Mouse (Mus musculus): ENCODE data around the gene Nsun6.

DNA sequence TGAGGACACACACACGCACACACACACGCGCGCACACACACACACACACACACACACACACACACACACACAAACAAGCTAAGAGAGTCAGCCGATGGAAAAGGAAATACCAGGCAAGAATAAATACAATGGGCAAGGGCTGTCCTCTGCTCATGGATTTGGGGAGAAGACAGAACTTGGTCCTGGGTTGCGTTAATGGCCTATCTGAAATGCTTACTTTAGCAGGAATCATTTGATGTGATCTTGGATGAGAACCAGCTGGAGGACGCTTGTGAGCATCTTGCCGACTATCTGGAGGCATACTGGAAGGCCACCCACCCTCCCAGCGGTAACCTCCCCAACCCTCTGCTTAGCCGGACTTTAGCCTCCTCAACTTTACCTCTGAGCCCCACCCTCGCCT is 70.8 kb downstream of the Nsun6 start:
- TF ChIP-seq CTCF (conservative IDR thresholded peaks at IDR 0.05; ENCODE audit: low read length), result no peak
- TF ChIP-seq NANOG (IDR thresholded peaks at IDR 0.05; ENCODE audit: borderline replicate concordance, low read length), result no peak
- TF ChIP-seq POU5F1 (IDR thresholded peaks at IDR 0.05; ENCODE audit: borderline replicate concordance, low read length), result no peak

Measured in E14TG2a.4 (cell line).